ENCODE assay signal across 8 mouse cellular contexts in genomic region chr17:79110936-79111348, GRCm38 (mm10). TPM values are rescaled to one million over a fixed set of nuclear protein-coding genes. Genes with fewer than 3 reads are reported as not detected.
DNase-seq lines count a peak whose midpoint lies in the region; ATAC-seq and TF ChIP-seq lines count a peak whose summit lies in the region.
"Had no signal": no experiment of that assay in that cellular context is flagged by ENCODE, and none has a peak within 500 bp of the region (broad histone marks: within the 10 kb centered on the region; RNA-seq: fewer than 3 reads in every experiment).

No protein-coding gene starts in this region.

- peak; percentile 94 for TF ChIP-seq RAD21 in CH12.LX (IDR thresholded peaks at IDR 0.05; ENCODE audit: low read depth, low read length)

- POLR2A ChIA-PET in Patski (lab: Charles Lee) = no interaction called here

- no peak for TF ChIP-seq EP300 in CH12.LX (IDR thresholded peaks at IDR 0.05; ENCODE audit: low read length)

- in situ Hi-C loops in CH12.LX (cut with MboI; ENCODE audit: low pct_ligation_motif_present, low pct_unique_long_range_greater_than_20kb, low sequenced_read_pairs) = loop anchor here (5.0 to 25.0 kb wide), 3 partner anchors 251 to 726 kb away; partner anchors contain the start of gene Cdc42ep3
- in situ Hi-C loops in Patski (cut with MboI; ENCODE audit: low pct_unique_long_range_greater_than_20kb) = loop anchor here (5.0 kb wide), 2 partner anchors 461 to 731 kb away; no protein-coding TSS in a partner anchor

- TF ChIP-seq CTCF in CH12.LX (conservative IDR thresholded peaks at IDR 0.05 in 1 of 2, IDR thresholded peaks at IDR 0.05 in 1 of 2; ENCODE audit: low read depth in 2 of 2, low read length in 2 of 2) (peak; percentile 68 to 91), Patski (IDR thresholded peaks at IDR 0.05) (peak; percentile 96)

- DNase-seq in CH12.LX (ENCODE audit: extremely low read depth) = peak; percentile 41
- DNase-seq in Patski (ENCODE audit: low read depth, low spot score) = no peak
- peak; percentile 50 to 67 for DNase-seq in cerebellum, postnatal 25 days
- DNase-seq in gastrocnemius, postnatal 36 days = peak; percentile 12 to 22
- DNase-seq in kidney, postnatal 36 days = peak; percentile 31 to 69
- DNase-seq in retina, postnatal 1 day = peak; percentile 64

- H3K4me1 ChIP-seq in CH12.LX (ENCODE audit: control insufficient read depth in 1 of 2, insufficient read depth in 2 of 2) = no peaks in the 10 kb centered on the region
- H3K4me1 ChIP-seq in lung, embryonic 16.5 days (replicated peaks; ENCODE audit: control insufficient read depth, insufficient read depth, low read length) = no peaks in the 10 kb centered on the region
- H3K4me1 ChIP-seq: limb, embryonic 15.5 days had no signal

- no peak overlapping the region for H3K9ac ChIP-seq in CH12.LX (ENCODE audit: insufficient read depth, low read depth)
- H3K9ac ChIP-seq in lung, embryonic 16.5 days (ENCODE audit: low read length) = no peak overlapping the region
- H3K9ac ChIP-seq: limb, embryonic 15.5 days had no signal

- H3K36me3 ChIP-seq in CH12.LX (replicated peaks in 1 of 2; ENCODE audit: control insufficient read depth in 1 of 2, insufficient read depth in 1 of 2, low read length in 1 of 2) = no peaks in the 10 kb centered on the region
- H3K36me3 ChIP-seq in lung, embryonic 16.5 days (ENCODE audit: control insufficient read depth, insufficient read depth, low read length) = no peaks in the 10 kb centered on the region
- H3K36me3 ChIP-seq: limb, embryonic 15.5 days had no signal

- WGBS in lung, embryonic 16.5 days = 11% methylated on average over 5 of the region's 5 CpGs

- H3K9me3 ChIP-seq in CH12.LX (replicated peaks; ENCODE audit: low read length) = no peaks in the 10 kb centered on the region
- no peaks in the 10 kb centered on the region for H3K9me3 ChIP-seq in lung, embryonic 16.5 days (ENCODE audit: control insufficient read depth, low read length)
- H3K9me3 ChIP-seq: limb, embryonic 15.5 days had no signal

- H3K4me2 ChIP-seq in CH12.LX (ENCODE audit: insufficient read depth, low read depth, poor library complexity, severe bottlenecking) = no peak overlapping the region
- H3K4me2 ChIP-seq in lung, embryonic 16.5 days (ENCODE audit: low read depth, low read length) = no peak overlapping the region
- H3K4me2 ChIP-seq: limb, embryonic 15.5 days had no signal

- H3K27me3 ChIP-seq in CH12.LX (replicated peaks) = no peaks in the 10 kb centered on the region
- no peaks in the 10 kb centered on the region for H3K27me3 ChIP-seq in Patski
- no peaks in the 10 kb centered on the region for H3K27me3 ChIP-seq in lung, embryonic 16.5 days (ENCODE audit: control insufficient read depth, insufficient read depth, low read depth, low read length)
- H3K27me3 ChIP-seq: limb, embryonic 15.5 days had no signal

- TF ChIP-seq POLR2A in CH12.LX (IDR thresholded peaks at IDR 0.05; ENCODE audit: low read depth, low read length) = no peak

- no peak for ATAC-seq in Patski
- peak; percentile 57 for ATAC-seq in lung, embryonic 16.5 days (ENCODE audit: low read depth)

- CTCF ChIA-PET in Patski (lab: Charles Lee) = interaction anchor here (1.0 to 1.1 kb wide), 2 partner anchors 33 to 456 kb away, joined by 3 to 4 read pairs; no protein-coding TSS in a partner anchor

- intact Hi-C loops in gastrocnemius, postnatal 36 days (cut with DNase I) = loop anchor here (1.0 to 5.0 kb wide), 2 partner anchors 406 to 469 kb away; no protein-coding TSS in a partner anchor

- no peak overlapping the region for H3K4me3 ChIP-seq in CH12.LX (replicated peaks in 1 of 3; ENCODE audit: low read depth in 2 of 3, low read length in 2 of 3, poor library complexity in 1 of 3)
- H3K4me3 ChIP-seq in lung, embryonic 16.5 days (ENCODE audit: low read length) = no peak overlapping the region
- H3K4me3 ChIP-seq: limb, embryonic 15.5 days had no signal

- H3K79me2 ChIP-seq in CH12.LX (replicated peaks; ENCODE audit: control insufficient read depth, extremely low read depth, insufficient read depth, poor library complexity, severe bottlenecking) = no peaks in the 10 kb centered on the region

- H3K27ac ChIP-seq in CH12.LX (ENCODE audit: insufficient read depth, low read depth) = no peak overlapping the region
- H3K27ac ChIP-seq in lung, embryonic 16.5 days (ENCODE audit: low read length) = no peak overlapping the region
- H3K27ac ChIP-seq: limb, embryonic 15.5 days had no signal

- dilution Hi-C loops in CH12.LX (cut with MboI; ENCODE audit: extremely low pct_ligation_motif_present, extremely low pct_unique_long_range_greater_than_20kb, low sequenced_read_pairs) = no loop called here

TF ChIP-seq in CH12.LX, 34 proteins besides CTCF, POLR2A, EP300 and RAD21:
- TF ChIP-seq USF1 (IDR thresholded peaks at IDR 0.05; ENCODE audit: low read depth, low read length) (no peak), ZC3H11A (IDR thresholded peaks at IDR 0.05; ENCODE audit: low read depth, low read length) (peak; percentile 78), SMC3 (IDR thresholded peaks at IDR 0.05; ENCODE audit: low read depth, low read length) (peak; percentile 90)

RNA-seq across cellular contexts. Expression of gene Qpct, which starts 59.2 kb away (rescaled TPM):
- total RNA-seq in CH12.LX (2012; rRNA removed) (not detected in 2 replicates), CH12.LX (2014; rRNA removed) (not detected in 2 replicates)
- polyA plus RNA-seq in CH12.LX (2012; ENCODE audit: insufficient read length, low read depth) (not detected in 2 replicates), Patski (2021) (0.50 TPM)
- 1 to 10 TPM; 2.1 to 2.8 TPM for total RNA-seq in gastrocnemius, postnatal 36 days (2021)
- polyA plus RNA-seq in lung, embryonic 16.5 days (2015; fragmentation: Nextera tagmentation; extraction: Ambion mirVana) = 25.9 and 26.3 TPM in 2 replicates

Comparison
In these comparisons a context has a peak if more than half of its experiments do, and no peak if none do; other contexts are left out.
1. RNA of gene Qpct, which starts 59.2 kb away (polyA plus RNA-seq): 25.9 to 26.3 TPM in lung, embryonic 16.5 days; 0.50 TPM in Patski (single experiment) and not detected in CH12.LX; every median in the first group is over 10 times any median in the second.